Mouse (Mus musculus): ENCODE results near the gene Wasf2. TPM values are rescaled to one million over a fixed set of nuclear protein-coding genes. Genes with fewer than 3 reads are reported as not detected.
A peak's percentile ranks its signal among the peaks of the same experiment; 100 is the strongest.
"Not testable (repeated sequence)": the region's sequence is repeated elsewhere in the genome, so short reads cannot be mapped to it uniquely, and the experiment has no call there.

Wasf2 gene
- total RNA-seq, 2 experiments from 2014 or later: 81.4 to 89.2 TPM

DNA sequence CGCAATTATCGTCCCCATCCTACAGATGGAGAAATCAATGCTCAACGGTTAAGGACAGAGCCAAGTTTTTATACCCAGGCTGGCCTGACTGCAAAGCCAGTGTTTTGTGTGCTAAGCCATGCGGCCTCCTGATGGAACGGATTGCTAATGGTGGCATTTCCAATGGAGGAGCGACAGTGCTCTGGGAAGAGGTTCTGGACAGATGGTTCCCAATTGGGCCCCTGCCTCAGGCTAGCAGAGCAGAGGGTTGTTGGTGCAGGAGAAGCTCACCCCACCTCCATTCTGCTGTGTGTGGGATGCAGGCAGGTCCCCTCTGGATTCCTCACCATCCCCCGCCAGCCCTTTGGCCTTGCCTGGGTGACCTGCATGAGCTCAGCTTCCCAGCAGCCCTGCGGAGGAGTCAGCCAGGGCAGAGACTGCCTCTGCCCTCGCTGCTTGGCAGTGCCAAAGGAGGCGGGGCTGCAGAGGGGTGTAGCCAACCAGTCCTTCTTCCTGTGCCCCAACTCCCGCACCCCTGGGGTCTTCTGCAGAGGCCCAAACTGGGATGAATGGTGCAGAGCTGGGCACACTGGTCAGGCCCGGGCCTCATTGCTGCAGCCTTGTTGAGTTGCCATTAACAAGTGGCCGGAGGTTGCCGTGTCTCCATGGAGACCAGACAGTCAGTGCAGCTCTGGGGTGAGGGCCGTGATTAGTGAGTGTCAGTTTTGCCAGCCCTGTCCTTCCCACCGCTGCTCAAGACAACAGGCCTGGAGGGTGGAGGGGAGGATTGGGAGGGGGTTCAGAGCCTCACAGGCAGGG, 35.2 kb upstream of the Wasf2 start:
- intact Hi-C loops (cut with DNase I): loop anchor here (5.0 kb wide), 1 partner anchor 38 kb away; no protein-coding TSS in a partner anchor
- peak; percentile 71 to 79 for DNase-seq

DNA sequence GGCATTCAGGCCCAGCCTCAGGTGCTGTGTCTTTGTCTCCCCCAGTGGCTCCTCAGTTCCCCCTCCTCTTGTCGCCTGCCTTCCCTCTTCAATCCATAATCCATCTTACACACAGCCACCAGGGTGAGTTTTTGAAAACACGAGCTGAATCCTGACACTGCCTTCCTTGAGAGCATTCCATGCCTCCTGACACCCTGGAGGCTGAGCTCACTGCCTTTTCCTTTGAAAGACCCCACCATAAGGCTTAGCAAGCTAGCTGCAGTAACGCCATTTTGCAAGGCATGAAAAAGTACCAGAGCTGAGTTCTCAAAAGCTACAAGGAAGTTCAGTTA, 34.6 kb upstream of the Wasf2 start:
- DNase-seq; intact Hi-C loops (cut with DNase I): not testable (repeated sequence)

GRCm38 (mm10) chr4:133096671-133097070, 33.6 kb upstream of the Wasf2 start:
- intact Hi-C loops (cut with DNase I); DNase-seq: not testable (repeated sequence)

GRCm38 (mm10) chr4:133101751-133102150, 28.6 kb upstream of the Wasf2 start:
- intact Hi-C loops (cut with DNase I): no loop called here
- DNase-seq: no peak

DNA sequence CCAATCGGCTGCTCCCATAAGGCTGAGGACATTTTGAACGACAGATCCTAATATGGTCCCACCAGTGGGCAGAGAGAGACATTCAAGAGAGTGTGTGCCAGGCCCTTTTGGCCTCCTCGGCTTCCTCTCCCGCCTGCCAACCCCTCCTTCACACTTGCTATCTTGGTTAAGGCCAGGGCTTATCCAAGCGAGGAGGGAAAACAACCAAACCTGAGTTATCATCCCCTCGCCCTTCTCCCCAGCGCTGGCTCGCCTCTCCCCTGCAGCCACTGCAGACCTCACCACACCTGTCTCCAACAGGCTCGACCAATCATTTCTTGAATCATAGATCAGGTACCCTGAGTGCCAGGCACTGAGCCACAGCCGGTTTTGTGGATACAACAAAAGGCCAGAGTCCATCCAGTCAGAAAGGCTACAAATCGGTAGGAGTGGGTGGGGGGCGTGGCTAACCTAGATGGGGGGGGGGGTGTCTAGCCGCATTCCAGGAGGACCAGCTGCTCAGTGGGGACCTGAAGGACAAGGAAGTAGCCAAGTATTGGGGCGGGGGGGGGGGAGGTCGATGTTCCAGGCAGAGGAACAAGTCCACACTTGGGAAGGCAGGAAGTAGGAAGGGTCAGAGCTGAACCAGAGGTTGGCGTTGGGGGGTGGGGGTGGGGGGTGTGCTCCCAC, 26.6 kb upstream of the Wasf2 start:
- DNase-seq: no peak
- intact Hi-C loops (cut with DNase I): no loop called here

GRCm38 (mm10) chr4:133104194-133104569, 26.1 kb upstream of the Wasf2 start:
- DNase-seq: no peak

DNA sequence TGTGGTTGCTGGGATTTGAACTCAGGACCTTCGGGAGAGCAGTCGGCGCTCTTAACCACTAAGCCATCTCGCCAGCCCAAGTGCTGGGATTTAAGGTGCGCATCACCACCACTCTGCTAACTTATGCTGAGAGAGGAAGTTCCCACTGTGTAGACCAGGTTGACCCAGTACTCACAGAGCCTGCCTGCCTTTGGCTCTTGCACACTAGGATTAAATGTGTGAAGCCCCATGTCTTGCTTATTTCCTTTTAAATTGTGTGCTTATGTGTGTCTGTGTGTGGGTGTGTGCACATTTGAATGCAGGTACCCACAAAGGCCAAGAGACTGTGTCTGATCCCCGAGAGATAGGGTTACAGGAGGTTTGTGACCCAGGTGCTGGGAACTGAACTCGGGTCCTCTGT, 23.6 kb upstream of the Wasf2 start:
- DNase-seq: no peak
- intact Hi-C loops (cut with DNase I): loop anchor here (5.0 kb wide), 1 partner anchor 94 kb away; the partner anchor contains the start of gene Ahdc1

More at GRCm38 (mm10) chr4:133104194-133104569, 26.1 kb upstream of the Wasf2 start:
- intact Hi-C loops (cut with DNase I): no loop called here

GRCm38 (mm10) chr4:133107788-133108281, 22.5 kb upstream of the Wasf2 start:
- peak; percentile 68 to 73 for DNase-seq
- intact Hi-C loops (cut with DNase I): loop anchor here (5.0 kb wide), 1 partner anchor 96 kb away; the partner anchor contains the start of gene Ahdc1

GRCm38 (mm10) chr4:133108481-133109334, 21.6 kb upstream of the Wasf2 start:
- intact Hi-C loops (cut with DNase I): loop anchor here (5.0 kb wide), 1 partner anchor 96 kb away; the partner anchor contains the start of gene Ahdc1
- peak; percentile 67 to 80 for DNase-seq

DNA sequence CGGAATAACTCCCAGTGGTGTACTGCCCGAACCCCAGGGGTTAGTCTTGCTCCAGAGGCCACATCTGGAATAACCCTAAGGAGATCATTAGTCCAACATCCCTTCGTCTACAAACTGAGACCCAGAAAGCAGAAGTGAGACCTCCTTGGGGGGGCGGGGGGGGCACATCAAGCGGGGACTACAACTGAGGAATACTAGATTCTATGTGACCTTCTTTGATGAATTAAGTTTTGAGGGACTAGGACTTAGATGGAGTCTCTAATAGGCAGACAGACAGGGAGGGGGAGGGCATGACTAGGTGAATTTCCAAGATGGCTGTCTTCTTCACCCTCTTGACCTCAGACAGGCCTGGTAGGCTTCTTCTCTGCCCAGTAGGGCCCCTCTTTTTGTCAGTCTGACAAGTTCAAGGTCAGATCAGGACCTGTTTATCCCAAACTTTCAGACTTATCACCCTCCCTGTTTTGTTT, 20.9 kb upstream of the Wasf2 start:
- intact Hi-C loops (cut with DNase I): loop anchor here (5.0 kb wide), 1 partner anchor 97 kb away; the partner anchor contains the start of gene Ahdc1

DNA sequence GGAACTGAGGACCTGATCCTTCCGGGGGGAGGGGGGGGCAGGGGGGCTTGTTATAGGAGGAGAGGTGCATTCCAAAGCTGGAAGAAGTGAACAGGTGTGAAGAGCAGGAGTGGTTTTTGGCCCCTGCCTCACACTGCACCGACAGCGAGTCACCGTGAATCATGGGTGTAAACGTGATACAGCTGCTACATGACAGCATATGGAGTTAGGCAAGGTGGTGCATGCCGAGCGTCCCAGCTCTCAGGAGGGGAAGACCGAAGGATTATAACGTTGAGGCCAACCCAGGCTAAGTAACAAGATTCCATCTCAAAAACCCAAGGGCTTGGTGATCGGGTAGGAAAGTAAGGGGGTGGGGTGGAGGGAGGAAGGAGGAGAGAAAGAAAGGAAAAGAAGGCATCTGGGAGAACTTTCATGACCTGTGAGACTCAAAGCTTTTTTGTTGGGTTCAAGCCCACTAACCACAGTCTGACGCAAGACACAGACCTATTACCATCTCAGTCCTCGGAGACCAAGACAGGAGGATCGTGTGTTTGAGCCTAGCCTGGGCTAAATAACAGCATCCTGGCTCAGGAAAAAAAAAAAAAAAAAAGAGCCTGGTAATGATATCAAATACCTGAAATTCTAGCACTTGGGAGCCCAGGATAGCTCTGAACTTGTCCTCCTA, 18.0 kb upstream of the Wasf2 start:
- intact Hi-C loops (cut with DNase I): no loop called here
- DNase-seq: no peak

More for the DNA sequence above, 20.9 kb upstream of the Wasf2 start:
- DNase-seq: no peak

DNA sequence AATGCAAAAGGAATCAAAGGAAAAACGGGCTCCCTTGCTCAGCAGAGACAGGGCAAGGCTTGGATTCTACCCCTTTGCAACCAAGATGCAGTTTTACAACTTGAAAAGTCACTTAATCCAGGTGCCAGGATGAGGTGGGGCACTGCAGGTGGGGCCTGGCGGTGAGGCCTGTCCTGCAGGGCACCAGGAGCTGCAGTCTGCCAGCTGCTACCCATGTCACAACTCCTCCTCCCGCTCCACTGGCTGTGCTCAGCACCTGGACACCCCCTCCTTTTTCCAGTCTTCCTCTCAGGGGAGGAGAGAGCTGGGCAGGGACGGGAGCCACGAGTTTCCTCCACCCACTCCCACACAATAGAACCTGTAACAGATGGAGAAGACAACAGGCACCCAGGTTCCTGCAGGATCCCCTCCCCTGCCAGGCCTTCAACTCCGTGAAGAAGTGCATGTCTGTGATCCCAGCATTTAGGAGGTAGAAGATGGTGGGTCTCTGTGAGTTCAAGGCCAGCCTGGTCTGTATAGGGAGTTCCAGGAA, 16.9 kb upstream of the Wasf2 start:
- intact Hi-C loops (cut with DNase I): no loop called here

GRCm38 (mm10) chr4:133114762-133115161, 15.5 kb upstream of the Wasf2 start:
- DNase-seq: no peak
- intact Hi-C loops (cut with DNase I): loop anchor here (5.0 kb wide), 1 partner anchor 57 kb away; no protein-coding TSS in a partner anchor

More for the DNA sequence above, 16.9 kb upstream of the Wasf2 start:
- no peak for DNase-seq

GRCm38 (mm10) chr4:133115721-133116429, 14.4 kb upstream of the Wasf2 start:
- intact Hi-C loops (cut with DNase I): loop anchor here (5.0 kb wide), 1 partner anchor 59 kb away; no protein-coding TSS in a partner anchor
- no peak for DNase-seq

DNA sequence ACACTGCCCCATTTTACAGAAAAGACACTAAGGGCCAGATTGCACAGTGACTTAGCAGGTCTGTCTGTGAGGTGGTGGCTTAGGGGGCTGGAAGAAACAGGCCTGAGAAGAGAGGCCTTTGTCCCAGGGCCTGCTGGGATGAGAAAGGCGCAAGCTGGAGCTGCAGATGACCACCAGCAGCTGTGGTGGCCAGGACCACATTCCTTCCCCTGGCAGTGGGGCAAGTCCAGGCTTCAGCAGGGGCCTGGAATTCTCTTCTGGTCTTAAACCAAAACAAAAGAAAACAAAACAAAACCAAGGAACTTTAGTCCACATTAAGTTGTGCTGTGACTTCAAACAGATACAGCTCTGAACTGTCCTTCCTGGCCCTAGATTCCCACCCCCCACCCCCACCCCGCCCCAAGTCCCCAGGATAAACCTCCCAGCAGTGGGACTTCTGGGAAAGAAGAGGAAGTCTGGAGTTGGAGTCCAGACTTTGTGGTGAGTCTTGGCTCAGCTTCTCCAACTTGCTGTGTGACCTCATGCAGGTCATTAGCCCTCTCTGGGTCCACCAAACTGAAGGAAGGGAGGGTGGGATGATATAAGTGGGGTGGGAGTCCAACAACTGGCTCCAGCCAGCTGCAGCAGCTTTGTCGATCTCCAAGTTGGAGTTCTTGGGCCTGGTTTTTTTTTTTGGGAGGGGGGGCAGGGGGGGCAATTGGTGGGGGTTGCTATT, 13.4 kb upstream of the Wasf2 start:
- intact Hi-C loops (cut with DNase I): loop anchor here (5.0 kb wide), 1 partner anchor 60 kb away; no protein-coding TSS in a partner anchor
- DNase-seq: peak in 1 of 2 experiments; percentile 40

- intact Hi-C loops (cut with DNase I): loop anchor here (5.0 kb wide), 1 partner anchor 60 kb away; no protein-coding TSS in a partner anchor
Measured at GRCm38 (mm10) chr4:133117556-133118411, 12.5 kb upstream of the Wasf2 start.

More at GRCm38 (mm10) chr4:133117556-133118411, 12.5 kb upstream of the Wasf2 start:
- peak; percentile 85 to 90 for DNase-seq

All from heart, postnatal 36 days (tissue).